Mouse (Mus musculus) small intestine, adult 2 months (tissue): ENCODE results near the gene Zfp574. TPM values are rescaled to one million over a fixed set of nuclear protein-coding genes. Genes with fewer than 3 reads are reported as not detected.

Experiments
- H3K27ac ChIP-seq: fragments of 200-500 bp; 2 replicates; pipeline ENCODE4 v1.5.1; 2012; ENCODE audit warnings: low read depth, low read length, control low read depth, inconsistent platforms; ENCODE audit not compliant: insufficient read depth
- H3K27me3 ChIP-seq: fragments of 200-500 bp; 2 replicates; pipeline ENCODE4 v1.6.1; 2012; ENCODE audit warnings: mild to moderate bottlenecking, moderate library complexity, low read length, inconsistent platforms; ENCODE audit not compliant: control insufficient read depth, insufficient read depth
- H3K36me3 ChIP-seq: fragments of 200-500 bp; 2 replicates; pipeline ENCODE4 v1.6.1; 2012; ENCODE audit warnings: mild to moderate bottlenecking, low read length, control low read depth, inconsistent platforms; ENCODE audit not compliant: control insufficient read depth, insufficient read depth
- H3K4me1 ChIP-seq: fragments of 200-500 bp; 2 replicates; pipeline ENCODE4 v1.6.1; 2012; ENCODE audit warnings: low read length, inconsistent platforms, mixed read lengths; ENCODE audit not compliant: control insufficient read depth, insufficient read depth, insufficient read length
- H3K4me3 ChIP-seq: fragments of 200-500 bp; 2 replicates; pipeline ENCODE4 v1.5.1; 2012; ENCODE audit warnings: low read depth, mild to moderate bottlenecking, control low read depth, inconsistent platforms, low read length, moderate library complexity
- CTCF ChIP-seq: fragments of 200-500 bp; IDR thresholded peaks from 2 replicates; pipeline ENCODE4 v1.5.1; 2012; ENCODE audit warnings: low read depth, mild to moderate bottlenecking, control low read depth, inconsistent platforms, low read length, moderate library complexity, mixed read lengths; ENCODE audit not compliant: insufficient replicate concordance, insufficient read length; ENCODE audit errors: extremely low read depth
- POLR2A ChIP-seq: fragments of 200-500 bp; IDR thresholded peaks from 2 replicates; pipeline ENCODE4 v1.6.1; 2012; ENCODE audit warnings: low read depth, mild to moderate bottlenecking, control low read depth, inconsistent platforms, low read length, moderate library complexity
- WGBS: fragments of 180-500 bp; shearing (Covaris S2); methylation state at CpG from one replicate; pipeline ENCODE4 v1.1.7; 2018; 5-methylcytosine and 5-hydroxymethylcytosine counted together
- polyA plus RNA-seq: library from polyadenylated mRNA; depleted of rRNA; stranded (reverse); fragments of >200 nt; gene quantifications from 2 replicates; pipeline ENCODE4 v1.2.3, GENCODE M21; 2012

Zfp574 gene
- polyA plus RNA-seq, 1 experiment: 37.9 TPM

GRCm38 (mm10) chr7:25120061-25120834, 47.9 kb downstream of the Zfp574 start:
- Histone ChIP-seq H3K4me1 (no peaks in the 10 kb centered on the region), H3K27ac (no peak overlapping the region), H3K27me3 (0 out of 2 replicates have a peak, but pooled peaks cover 3% of the 10 kb centered on the region), H3K4me3 (peak overlapping the region; percentile 18; the same call in 1 of the 2 replicates), H3K36me3 (no peaks in the 10 kb centered on the region)
- TF ChIP-seq CTCF (no peak), POLR2A (no peak)
- 45% methylated on average over 16 of the region's 25 CpGs for WGBS

GRCm38 (mm10) chr7:25121240-25121786, 48.9 kb downstream of the Zfp574 start:
- Histone ChIP-seq H3K4me3 (no peak overlapping the region), H3K36me3 (no peaks in the 10 kb centered on the region), H3K27me3 (no peaks in the 10 kb centered on the region), H3K4me1 (no peaks in the 10 kb centered on the region), H3K27ac (no peak overlapping the region)
- WGBS: 45% methylated on average over 13 of the region's 13 CpGs
- TF ChIP-seq CTCF (no peak), POLR2A (no peak)

GRCm38 (mm10) chr7:25125716-25126281, 53.4 kb downstream of the Zfp574 start:
- Histone ChIP-seq H3K27me3 (no peaks in the 10 kb centered on the region), H3K36me3 (no peaks in the 10 kb centered on the region), H3K27ac (no peak overlapping the region), H3K4me3 (no peak overlapping the region), H3K4me1 (no peaks in the 10 kb centered on the region)
- 55% methylated on average over 10 of the region's 10 CpGs for WGBS
- TF ChIP-seq CTCF: no peak
- no peak for TF ChIP-seq POLR2A

GRCm38 (mm10) chr7:25127971-25128370, 55.6 kb downstream of the Zfp574 start:
- no peak overlapping the region for H3K4me3 ChIP-seq
- 62% methylated on average over 9 of the region's 9 CpGs for WGBS
- H3K27ac ChIP-seq: no peak overlapping the region
- 0 out of 2 replicates have a peak, but pooled peaks cover 4% of the 10 kb centered on the region for H3K27me3 ChIP-seq
- H3K36me3 ChIP-seq: no peaks in the 10 kb centered on the region
- no peaks in the 10 kb centered on the region for H3K4me1 ChIP-seq
- TF ChIP-seq CTCF: no peak
- TF ChIP-seq POLR2A: no peak

- Histone ChIP-seq H3K4me1 (no peaks in the 10 kb centered on the region), H3K27ac (peak overlapping the region; percentile 56), H3K27me3 (peaks cover 9% of the 10 kb centered on the region; the same call in 1 of the 2 replicates), H3K36me3 (no peaks in the 10 kb centered on the region), H3K4me3 (peak overlapping the region; percentile 30)
- TF ChIP-seq CTCF (no peak), POLR2A (no peak)
- 44% methylated on average over 13 of the region's 13 CpGs for WGBS
These were observed 57.1 kb downstream of the Zfp574 start for GRCm38 (mm10) chr7:25129390-25129979.

GRCm38 (mm10) chr7:25130565-25130964, 58.2 kb downstream of the Zfp574 start:
- 68% methylated on average over 11 of the region's 11 CpGs for WGBS
- peaks cover 13% of the 10 kb centered on the region; the same call in 1 of the 2 replicates for H3K27me3 ChIP-seq
- TF ChIP-seq POLR2A (no peak), CTCF (no peak)
- no peak overlapping the region for H3K4me3 ChIP-seq
- H3K36me3 ChIP-seq: no peaks in the 10 kb centered on the region
- H3K4me1 ChIP-seq: no peaks in the 10 kb centered on the region
- no peak overlapping the region for H3K27ac ChIP-seq

GRCm38 (mm10) chr7:25131247-25131646, 58.9 kb downstream of the Zfp574 start:
- H3K4me3 ChIP-seq: peak overlapping the region; percentile 32
- H3K4me1 ChIP-seq: no peaks in the 10 kb centered on the region
- peaks cover 16% of the 10 kb centered on the region; the same call in 1 of the 2 replicates for H3K27me3 ChIP-seq
- no peak for TF ChIP-seq POLR2A
- TF ChIP-seq CTCF: no peak
- no peak overlapping the region for H3K27ac ChIP-seq
- WGBS: 82% methylated on average over 11 of the region's 11 CpGs
- no peaks in the 10 kb centered on the region for H3K36me3 ChIP-seq
